ENCODE assay signal across 12 mouse cellular contexts in the genomic region with DNA sequence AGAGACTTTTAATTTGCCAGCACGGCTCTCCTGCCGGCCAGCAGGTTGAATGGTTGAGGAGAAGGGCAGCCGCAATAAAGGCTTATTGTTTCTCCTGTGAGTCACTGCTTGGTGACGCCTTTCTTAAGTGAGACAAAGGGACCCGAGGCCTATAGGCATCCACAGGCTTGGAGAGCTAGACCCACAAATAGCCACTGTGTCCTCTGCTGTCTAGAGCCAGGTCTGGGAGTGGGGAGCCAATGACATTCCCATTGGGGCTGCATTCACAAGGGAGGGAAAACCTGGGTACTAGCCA. TPM values are rescaled to one million over a fixed set of nuclear protein-coding genes. Genes with fewer than 3 reads are reported as not detected.
A peak's percentile ranks its signal among the peaks of the same experiment; 100 is the strongest.
DNase-seq lines count a peak whose midpoint lies in the region; ATAC-seq and TF ChIP-seq lines count a peak whose summit lies in the region.
"Had no signal": no experiment of that assay in that cellular context is flagged by ENCODE, and none has a peak within 500 bp of the region (broad histone marks: within the 10 kb centered on the region; RNA-seq: fewer than 3 reads in every experiment).

No protein-coding gene starts in this region.

- no peak overlapping the region for H3K9ac ChIP-seq in kidney, embryonic 15.5 days
- H3K9ac ChIP-seq in forebrain, embryonic 15.5 days (replicated peaks) = no peak overlapping the region
- H3K9ac ChIP-seq in midbrain, postnatal 0 days (replicated peaks; ENCODE audit: low read length, poor library complexity, severe bottlenecking) = no peak overlapping the region
- H3K9ac ChIP-seq: limb, embryonic 12.5 days had no signal

- H3K9me3 ChIP-seq in kidney, embryonic 15.5 days (replicated peaks) = no peaks in the 10 kb centered on the region
- no peaks in the 10 kb centered on the region for H3K9me3 ChIP-seq in forebrain, embryonic 15.5 days
- no peaks in the 10 kb centered on the region for H3K9me3 ChIP-seq in midbrain, postnatal 0 days (ENCODE audit: low read length)
- H3K9me3 ChIP-seq: limb, embryonic 12.5 days had no signal

- WGBS in kidney, embryonic 15.5 days = 30% methylated on average over 5 of the region's 5 CpGs
- 6% methylated on average over 5 of the region's 5 CpGs for WGBS in forebrain, embryonic 15.5 days
- 26% methylated on average over 5 of the region's 5 CpGs for WGBS in midbrain, postnatal 0 days

- H3K4me2 ChIP-seq in kidney, embryonic 15.5 days = no peak overlapping the region
- no peak overlapping the region for H3K4me2 ChIP-seq in forebrain, embryonic 15.5 days (replicated peaks)
- H3K4me2 ChIP-seq in midbrain, postnatal 0 days (ENCODE audit: low read depth, low read length, poor library complexity, severe bottlenecking) = no peak overlapping the region
- H3K4me2 ChIP-seq: limb, embryonic 12.5 days had no signal

- H3K4me1 ChIP-seq in kidney, embryonic 15.5 days = peaks cover 16% of the 10 kb centered on the region; the same call in 1 of the 2 replicates
- H3K4me1 ChIP-seq in forebrain, embryonic 15.5 days = 0 out of 2 replicates have a peak, but pooled peaks cover 5% of the 10 kb centered on the region
- no peaks in the 10 kb centered on the region for H3K4me1 ChIP-seq in midbrain, postnatal 0 days (ENCODE audit: insufficient read depth, low read length)

- no peak for DNase-seq in kidney, adult 11 months
- DNase-seq in Muller cell, postnatal 12 days (ENCODE audit: inconsistent ontology term) = peak; percentile 51
- DNase-seq in midbrain, postnatal 0 days (ENCODE audit: low spot score) = peak; percentile 13
- no peak for DNase-seq in adrenal gland, postnatal 4 days (ENCODE audit: low spot score in 2 of 2)
- DNase-seq: cerebellum, adult 11 months; kidney, postnatal 10 days; thymus, postnatal 4 days had no signal

- no peaks in the 10 kb centered on the region for H3K27me3 ChIP-seq in kidney, embryonic 15.5 days
- H3K27me3 ChIP-seq in forebrain, embryonic 15.5 days = peaks cover 20% of the 10 kb centered on the region
- H3K27me3 ChIP-seq in midbrain, postnatal 0 days (ENCODE audit: insufficient read depth, low read length) = no peaks in the 10 kb centered on the region
- H3K27me3 ChIP-seq: limb, embryonic 12.5 days had no signal

- ATAC-seq in kidney, embryonic 15.5 days (replicated peaks; ENCODE audit: low FRiP score) = peak; percentile 30; the same call in 1 of the 2 replicates
- peak; percentile 63; the same call in 1 of the 2 replicates for ATAC-seq in forebrain, embryonic 15.5 days (replicated peaks)
- ATAC-seq in midbrain, postnatal 0 days (ENCODE audit: low FRiP score) = no peak
- ATAC-seq in CD4-positive, CD25-positive, alpha-beta regulatory T cell, adult 4 months = no peak

- H3K27ac ChIP-seq in kidney, embryonic 15.5 days = no peak overlapping the region
- no peak overlapping the region for H3K27ac ChIP-seq in forebrain, embryonic 15.5 days (replicated peaks)
- H3K27ac ChIP-seq in midbrain, postnatal 0 days (ENCODE audit: low read depth, low read length) = no peak overlapping the region
- H3K27ac ChIP-seq: limb, embryonic 12.5 days had no signal

- H3K36me3 ChIP-seq in kidney, embryonic 15.5 days = no peaks in the 10 kb centered on the region
- no peaks in the 10 kb centered on the region for H3K36me3 ChIP-seq in forebrain, embryonic 15.5 days
- no peaks in the 10 kb centered on the region for H3K36me3 ChIP-seq in midbrain, postnatal 0 days (ENCODE audit: insufficient read depth, low read length)
- H3K36me3 ChIP-seq: limb, embryonic 12.5 days had no signal

- no peak for TF ChIP-seq CTCF in midbrain, postnatal 0 days (IDR thresholded peaks at IDR 0.05)

- no peak overlapping the region for H3K4me3 ChIP-seq in kidney, embryonic 15.5 days (replicated peaks)
- H3K4me3 ChIP-seq in forebrain, embryonic 15.5 days = no peak overlapping the region
- H3K4me3 ChIP-seq in midbrain, postnatal 0 days (ENCODE audit: low read depth, low read length) = no peak overlapping the region
- H3K4me3 ChIP-seq: limb, embryonic 12.5 days had no signal

RNA-seq across cellular contexts. Expression of gene Lmo1, which starts 43.9 kb away (rescaled TPM):
- polyA plus RNA-seq in kidney, embryonic 15.5 days (2015; fragmentation: Nextera tagmentation; extraction: Ambion mirVana) = 8.9 and 9.0 TPM in 2 replicates
- polyA plus RNA-seq in forebrain, embryonic 15.5 days (2015; fragmentation: Nextera tagmentation; extraction: Ambion mirVana) = 102 and 134 TPM in 2 replicates
- total RNA-seq in midbrain, postnatal 0 days (2014; rRNA removed) = 109 and 117 TPM in 2 replicates
- polyA plus RNA-seq in midbrain, postnatal 0 days (2015; fragmentation: Nextera tagmentation; extraction: Ambion mirVana) = 109 and 121 TPM in 2 replicates
- 10 to 100 TPM; 10.0 to 11.1 TPM for total RNA-seq in adrenal gland, postnatal 4 days (2021)
- polyA plus RNA-seq in CD4-positive, CD25-positive, alpha-beta regulatory T cell, adult 4 months (2017; shearing (Covaris generic)) = not detected
- total RNA-seq: MEL had no signal

Comparison
In these comparisons a context has a peak if more than half of its experiments do, and no peak if none do; other contexts are left out.
1. ATAC-seq: peak in kidney, embryonic 15.5 days (single experiment) and forebrain, embryonic 15.5 days (single experiment); none in midbrain, postnatal 0 days (single experiment) and CD4-positive, CD25-positive, alpha-beta regulatory T cell, adult 4 months (single experiment).
2. DNase-seq: peak in Muller cell, postnatal 12 days (single experiment) and midbrain, postnatal 0 days (single experiment); none in kidney, adult 11 months (single experiment) and adrenal gland, postnatal 4 days (0 of 2).
3. RNA of gene Lmo1, which starts 43.9 kb away (polyA plus RNA-seq): 109 to 121 TPM in midbrain, postnatal 0 days and 102 to 134 TPM in forebrain, embryonic 15.5 days; 8.9 to 9.0 TPM in kidney, embryonic 15.5 days and not detected in CD4-positive, CD25-positive, alpha-beta regulatory T cell, adult 4 months; every median in the first group is over 10 times any median in the second.